Mouse (Mus musculus) right cerebral cortex, adult 2 months (tissue): ENCODE results near the gene Sfmbt1.
A peak's percentile ranks its signal among the peaks of the same experiment; 100 is the strongest.
"Not testable (repeated sequence)": the region's sequence is repeated elsewhere in the genome, so short reads cannot be mapped to it uniquely, and the experiment has no call there.

Source experiments
- DNase-seq, 2 experiments: peaks; one replicate each; pipeline ENCODE4 v3.0.0; 2021 to 2022; ENCODE audit warnings: low spot score in 2 of 2

Gene Sfmbt1

DNA sequence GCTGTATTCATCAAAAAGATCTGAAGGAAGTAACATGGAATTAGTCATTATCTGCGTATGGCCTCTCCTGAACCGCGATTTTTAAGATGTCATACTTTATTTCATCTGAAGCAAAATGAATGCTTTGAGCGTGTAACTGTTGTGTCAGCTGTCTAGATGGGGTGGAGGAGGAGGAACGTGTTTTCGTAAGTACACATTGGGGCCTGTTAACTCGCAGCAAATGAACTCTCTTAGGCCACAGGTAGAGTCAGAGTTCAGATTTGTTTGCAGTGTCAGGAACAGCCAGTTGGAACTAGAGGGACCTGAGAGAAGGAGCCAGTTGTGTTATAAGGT is 2.3 kb downstream of the Sfmbt1 start:
- DNase-seq = peak in 1 of 2 experiments; percentile 17

DNA sequence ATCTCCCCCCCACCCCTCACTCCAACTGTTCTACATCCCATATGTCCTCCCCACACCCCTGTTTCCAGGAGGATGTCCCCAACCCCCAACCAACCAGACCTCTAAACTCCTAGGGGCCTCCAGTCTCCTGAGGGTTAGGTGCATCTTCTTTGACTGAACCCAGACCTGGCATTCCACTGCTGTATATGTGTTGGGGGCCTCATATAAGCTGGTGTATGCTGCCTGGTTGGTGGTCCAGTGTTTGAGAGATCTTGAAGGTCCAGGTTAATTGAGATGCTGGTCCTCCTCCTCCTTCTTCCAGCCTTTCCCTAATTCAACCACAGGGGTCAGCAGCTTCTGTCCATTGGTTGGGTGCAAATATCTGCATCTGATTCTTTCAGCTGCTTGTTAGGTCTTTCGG is 4.0 kb downstream of the Sfmbt1 start:
- not testable (repeated sequence) for DNase-seq

DNA sequence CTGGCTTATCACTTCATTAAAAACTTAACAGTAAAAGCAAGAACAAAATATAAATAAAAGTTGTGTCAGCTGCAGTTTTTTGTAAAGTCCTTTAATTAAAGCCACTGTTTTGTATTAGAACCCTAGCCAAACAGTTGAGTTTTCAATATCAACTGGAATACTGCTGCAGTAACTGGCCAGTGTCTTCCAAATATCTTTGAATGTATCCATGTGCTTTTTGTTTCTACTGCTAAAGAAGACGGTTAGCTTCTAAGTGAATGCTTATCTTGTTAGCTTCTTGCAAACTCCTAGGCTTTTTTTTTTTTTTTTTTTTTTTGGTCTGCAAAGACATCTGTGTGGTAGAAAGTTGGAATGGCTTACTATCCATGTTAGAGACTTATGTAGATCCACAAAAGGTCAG is 4.9 kb downstream of the Sfmbt1 start:
- DNase-seq = no peak

DNA sequence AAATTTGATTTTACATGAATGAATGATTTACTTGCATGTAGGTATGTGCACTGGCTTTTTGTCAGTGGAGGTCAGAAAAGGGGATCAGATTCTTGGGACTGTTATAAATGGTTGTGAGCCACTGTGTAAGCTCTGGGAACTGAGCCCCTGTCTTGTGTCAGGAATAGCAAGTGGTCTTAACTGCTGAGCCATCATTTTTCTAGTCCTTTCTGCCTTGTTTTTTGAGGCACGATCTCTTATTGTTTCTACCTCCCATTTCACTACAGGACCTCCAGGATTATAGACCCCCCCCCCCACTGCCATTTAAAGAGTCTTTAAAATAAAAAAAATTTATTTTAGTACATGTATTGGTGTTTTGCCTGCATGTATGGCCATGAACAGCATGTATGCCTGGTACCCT is 7.2 kb downstream of the Sfmbt1 start:
- DNase-seq = no peak

DNA sequence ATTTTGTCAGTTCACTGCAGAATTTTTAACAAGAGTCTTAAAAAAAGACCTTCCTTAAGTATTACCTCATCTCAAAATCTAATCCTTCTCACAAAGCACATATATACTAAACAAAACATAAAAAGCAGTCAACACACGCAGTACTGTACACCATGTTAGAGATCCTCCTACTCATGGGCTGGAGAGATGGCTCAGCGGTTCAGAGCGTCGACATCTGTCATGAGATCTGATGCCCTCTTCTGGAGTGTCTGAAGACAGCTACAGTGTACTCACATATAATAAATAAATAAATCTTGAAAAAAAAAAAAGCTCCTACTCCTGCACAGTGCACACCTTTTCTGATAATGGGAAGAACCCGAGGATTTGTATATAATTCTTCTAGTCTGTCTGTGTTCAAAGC is 7.8 kb downstream of the Sfmbt1 start:
- no peak for DNase-seq

DNA sequence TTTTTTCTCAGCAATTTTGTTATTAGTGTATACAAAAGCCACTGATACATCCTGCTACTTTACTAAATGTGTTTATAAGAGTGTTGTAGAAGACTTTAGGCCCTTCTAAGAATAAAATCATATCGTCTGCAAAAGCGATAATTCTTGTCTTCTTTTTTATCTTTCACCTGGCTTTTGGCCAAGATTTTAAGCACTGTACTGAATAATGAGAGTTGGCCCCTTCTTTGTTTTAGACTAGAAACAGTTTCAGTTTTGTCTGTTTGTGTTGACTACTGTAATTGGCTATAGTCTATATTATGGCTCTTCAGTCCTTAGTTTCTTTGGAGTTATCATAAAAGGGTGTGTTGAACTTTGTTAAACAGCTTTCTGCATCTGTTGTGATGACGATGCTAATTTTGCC is 17.2 kb downstream of the Sfmbt1 start:
- DNase-seq = no peak

DNA sequence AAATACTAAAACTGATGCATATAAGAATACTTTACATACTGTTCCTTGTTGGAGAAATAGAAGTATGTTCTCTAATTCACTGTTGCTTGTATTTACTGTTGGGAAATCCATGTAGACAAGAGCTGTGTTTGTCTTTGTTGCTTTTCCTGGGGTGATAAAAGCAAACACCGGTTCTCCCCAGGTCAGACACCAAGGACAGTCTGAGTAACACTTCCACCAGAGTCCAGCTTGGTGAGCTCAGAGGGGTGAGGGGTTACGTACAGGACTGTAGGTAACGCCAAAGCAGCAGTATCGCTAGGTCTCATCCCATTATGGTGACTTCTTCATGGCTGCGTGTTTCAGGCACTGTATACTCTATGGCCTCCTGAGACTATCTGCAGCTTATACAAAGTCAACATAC is 20.0 kb downstream of the Sfmbt1 start:
- DNase-seq = no peak

DNA sequence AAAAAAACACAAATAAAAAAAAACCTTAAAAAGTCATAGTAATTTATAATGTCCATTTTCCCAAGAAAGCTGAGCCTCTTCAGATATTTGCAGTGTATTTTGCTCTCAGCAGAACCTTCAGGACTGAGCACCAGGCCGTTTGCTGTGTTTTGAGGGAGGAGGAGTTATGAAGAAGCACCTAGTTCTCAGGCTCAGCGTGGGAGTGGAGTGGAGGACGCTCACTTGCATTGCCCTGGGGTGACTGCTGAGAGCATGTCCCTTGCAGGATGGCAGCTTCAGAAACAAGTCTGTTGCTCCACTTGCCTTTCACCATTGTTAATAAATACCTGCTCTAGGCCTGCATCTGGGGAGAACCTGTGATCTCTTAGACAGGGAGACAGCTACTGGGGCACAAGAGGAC is 21.2 kb downstream of the Sfmbt1 start:
- no peak for DNase-seq

DNA sequence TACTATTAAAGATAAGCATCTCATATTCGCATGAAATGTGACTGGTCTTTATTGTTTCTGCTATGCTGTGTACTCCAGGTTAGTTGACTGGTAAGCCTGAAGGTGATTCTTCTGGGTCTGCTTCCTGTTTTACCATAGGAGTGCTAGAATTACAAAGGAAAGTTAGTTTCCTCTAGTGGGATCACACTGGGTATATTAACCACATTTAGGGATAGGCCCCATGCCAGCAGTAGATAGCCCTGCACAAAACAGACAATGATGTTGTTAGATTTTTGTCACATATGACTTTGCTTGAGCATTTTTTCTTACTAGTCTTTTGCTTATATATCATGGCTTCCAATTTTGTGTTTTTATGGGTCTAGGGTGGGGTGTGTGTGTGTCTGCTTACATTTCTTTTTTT is 21.8 kb downstream of the Sfmbt1 start:
- no peak for DNase-seq

DNA sequence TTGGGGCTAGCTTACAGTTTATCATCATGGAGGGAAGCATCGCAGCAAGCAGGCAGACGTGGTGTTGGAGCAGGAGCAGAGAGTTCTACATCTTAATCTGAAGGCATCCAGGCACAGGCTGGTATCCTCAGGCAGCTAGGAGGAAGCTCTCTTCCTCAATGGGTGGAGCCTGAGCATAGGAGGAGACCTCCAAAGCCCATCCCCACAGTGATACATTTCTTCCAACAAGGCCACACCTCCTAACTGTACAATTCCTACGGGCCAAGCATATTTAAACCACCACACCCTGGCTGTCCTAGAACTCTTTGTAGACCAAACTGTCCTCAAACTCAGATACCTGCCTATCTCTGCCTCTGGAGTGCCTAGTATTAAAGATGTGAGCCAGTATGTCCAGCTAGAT is 29.2 kb downstream of the Sfmbt1 start:
- DNase-seq = no peak

DNA sequence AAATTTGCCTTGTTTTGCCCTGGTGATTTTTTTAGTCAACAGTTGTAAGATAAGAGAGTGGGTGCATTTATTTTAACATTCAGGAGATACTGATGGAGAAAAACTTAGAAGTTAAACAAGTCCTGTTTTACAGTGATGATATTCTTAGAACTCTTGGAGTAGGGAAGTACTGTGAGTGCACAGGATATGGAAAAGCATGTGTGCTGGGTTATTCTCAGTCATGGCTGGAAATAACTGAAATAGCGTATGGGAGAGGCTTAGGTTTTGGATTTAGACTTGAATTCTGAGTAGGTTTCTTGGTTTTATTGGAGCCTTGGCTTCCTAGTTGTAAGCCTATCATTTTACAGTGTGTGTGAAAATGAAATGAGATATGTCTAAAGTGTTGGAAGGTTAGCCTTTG is 31.5 kb downstream of the Sfmbt1 start:
- no peak for DNase-seq

DNA sequence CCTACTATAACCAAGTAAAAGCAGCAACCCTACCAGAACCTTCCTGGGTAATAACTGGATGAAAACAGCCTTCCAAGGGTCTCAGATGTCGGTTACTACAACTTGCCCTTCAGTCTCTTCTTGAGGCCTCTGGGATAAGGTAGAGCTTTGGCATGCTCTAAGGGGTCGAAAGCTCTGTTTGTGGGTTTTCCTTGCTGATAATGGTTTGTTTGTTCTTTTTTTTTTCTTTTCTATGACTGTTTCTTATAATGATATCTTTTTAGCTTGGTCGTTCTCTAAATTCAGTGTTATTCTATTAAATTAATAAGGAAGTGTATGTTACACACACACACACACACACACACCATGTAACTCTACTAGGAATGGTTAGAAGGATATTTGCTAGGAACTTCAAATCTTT is 42.6 kb downstream of the Sfmbt1 start:
- no peak for DNase-seq

DNA sequence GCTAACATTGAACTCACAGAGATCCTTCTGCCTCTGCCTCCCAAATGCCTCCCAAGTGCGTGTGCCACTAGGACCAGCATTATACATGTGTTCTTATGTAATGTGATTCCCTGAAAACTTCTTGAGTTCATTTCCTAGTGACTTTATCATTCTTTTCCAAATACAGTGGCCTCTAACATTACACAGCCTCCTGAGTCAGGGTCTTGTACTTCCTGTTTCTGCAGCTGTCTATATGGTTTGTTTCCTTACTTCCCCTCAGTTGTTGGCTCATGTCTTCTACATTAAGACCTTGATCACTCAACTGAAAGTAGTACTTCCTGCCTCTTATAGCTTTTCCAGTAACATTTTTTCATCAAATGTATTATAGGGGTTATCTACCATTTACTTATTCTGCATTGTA is 46.6 kb downstream of the Sfmbt1 start:
- DNase-seq = no peak

DNA sequence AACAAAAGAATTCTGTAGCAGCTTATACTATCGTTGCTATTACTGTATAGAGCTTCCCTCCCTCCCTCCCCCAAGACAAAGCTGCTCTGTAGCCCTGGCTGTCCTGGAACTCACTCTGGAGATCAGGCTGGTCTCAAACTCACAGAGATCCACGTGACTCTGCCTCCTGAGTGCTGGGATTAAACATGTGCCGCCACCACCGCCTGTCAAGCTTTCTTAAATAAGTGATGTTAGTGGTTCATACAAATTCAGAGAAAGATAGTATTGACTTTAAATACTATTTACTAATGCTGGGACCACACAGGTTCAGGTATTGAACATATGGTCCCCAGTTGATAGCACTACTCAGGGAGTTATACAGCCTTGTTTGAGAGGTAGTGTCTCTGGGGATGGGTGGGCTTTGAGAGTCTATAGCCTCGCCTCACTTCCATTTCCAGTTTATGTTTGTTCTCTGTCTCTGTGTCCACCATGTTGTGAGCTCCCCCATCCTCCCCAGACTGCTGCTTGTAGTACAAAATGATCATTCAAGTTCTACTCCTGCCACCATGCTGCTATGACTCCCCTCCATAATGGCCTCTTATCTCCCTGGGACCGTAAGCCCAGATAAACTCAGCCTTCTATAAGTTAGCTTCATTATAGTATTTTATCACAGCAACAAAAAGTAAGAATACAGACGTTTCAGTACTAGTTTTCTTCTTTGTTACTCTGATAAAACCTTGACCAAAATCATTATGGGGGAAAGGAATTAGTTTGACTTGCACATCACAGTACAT is 47.7 kb downstream of the Sfmbt1 start:
- DNase-seq = no peak

DNA sequence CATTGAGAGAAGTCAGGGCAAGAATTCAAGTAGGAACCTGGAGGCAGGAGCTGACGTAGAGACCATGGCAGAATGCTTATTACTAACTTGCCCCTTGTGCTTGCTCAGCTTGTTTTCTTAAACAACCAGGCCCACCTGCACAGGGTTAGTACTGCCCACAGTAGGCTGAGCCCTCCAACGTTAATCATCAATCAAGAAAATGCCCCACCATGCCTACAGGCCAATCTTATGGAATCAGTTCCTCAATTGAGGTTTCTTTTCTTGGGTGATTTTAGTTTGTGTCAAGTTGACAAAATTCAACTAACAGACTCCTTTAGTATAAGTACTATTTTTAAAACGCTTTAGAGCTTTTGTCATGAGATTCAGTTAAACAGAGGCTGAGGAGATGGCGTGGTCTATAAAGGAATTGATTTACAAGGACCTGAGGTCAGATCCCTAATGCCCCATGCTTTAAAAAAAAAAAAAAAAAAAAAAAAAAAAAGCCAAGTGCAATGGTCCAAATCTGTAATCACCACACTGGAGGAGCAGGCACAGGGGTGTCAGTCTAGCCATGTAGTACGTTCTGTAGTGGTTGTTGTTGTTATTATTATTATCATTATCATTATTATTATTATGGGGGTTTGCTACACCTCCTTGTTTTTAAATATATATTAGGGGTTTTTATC is 48.4 kb downstream of the Sfmbt1 start:
- DNase-seq = no peak

DNA sequence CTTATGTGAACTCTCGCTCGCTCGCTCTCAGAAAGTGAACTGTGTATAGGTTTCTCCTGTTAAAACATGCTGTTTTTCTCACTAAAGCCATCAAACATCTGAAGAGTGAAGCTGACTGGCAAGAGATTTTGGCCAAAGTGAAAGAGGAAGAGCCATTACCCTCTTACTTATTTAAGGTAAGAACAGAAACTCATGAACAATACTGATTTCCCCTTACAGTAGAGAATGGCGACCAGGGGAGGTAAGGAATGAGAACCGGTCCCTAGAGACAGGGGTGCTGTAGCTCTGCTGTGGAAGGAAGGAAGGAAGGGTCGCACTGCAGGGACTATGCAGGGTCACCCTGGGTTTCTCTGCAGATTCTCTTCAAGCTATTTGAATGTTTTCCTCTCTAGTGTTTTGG is 70.0 kb downstream of the Sfmbt1 start:
- no peak for DNase-seq

DNA sequence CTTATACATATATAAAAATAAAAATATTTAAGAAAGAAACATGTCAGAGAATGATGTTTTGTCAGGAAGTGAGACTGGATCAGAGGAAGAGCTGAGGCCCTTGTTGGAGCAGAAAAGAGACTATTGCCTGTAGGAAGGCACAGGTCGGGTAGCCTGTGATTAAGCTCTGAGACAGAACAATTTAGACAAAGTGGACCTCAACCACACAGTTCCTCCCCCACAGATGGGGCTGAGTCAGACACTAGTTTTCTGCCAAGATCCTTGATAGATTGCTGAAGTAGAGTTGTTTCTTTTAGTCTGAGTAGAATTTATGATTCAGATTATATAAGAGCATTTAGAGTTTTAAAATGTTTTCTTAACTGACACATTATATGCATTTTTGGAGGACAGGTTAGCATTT is 74.8 kb downstream of the Sfmbt1 start:
- peak; percentile 63 to 81 for DNase-seq

DNA sequence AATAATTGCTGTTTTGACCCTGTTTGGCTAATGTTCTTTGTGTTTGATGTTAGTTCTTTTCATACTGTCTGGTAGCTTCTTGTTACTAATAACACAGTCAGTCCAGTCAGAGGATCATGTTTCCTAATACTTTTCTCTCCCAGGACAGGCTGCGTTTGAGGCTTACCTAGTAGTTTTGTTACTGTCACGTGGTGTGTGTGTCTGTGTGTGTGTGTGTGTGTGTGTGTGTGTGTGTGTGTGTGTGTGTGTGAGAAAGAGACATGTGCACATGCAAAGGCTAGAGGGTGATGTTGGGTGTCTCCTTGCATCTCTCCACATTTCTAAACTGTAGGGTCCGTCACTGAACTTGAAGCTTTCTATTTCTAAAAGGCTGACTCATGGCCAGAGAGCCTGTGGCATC is 78.2 kb downstream of the Sfmbt1 start:
- DNase-seq = no peak

DNA sequence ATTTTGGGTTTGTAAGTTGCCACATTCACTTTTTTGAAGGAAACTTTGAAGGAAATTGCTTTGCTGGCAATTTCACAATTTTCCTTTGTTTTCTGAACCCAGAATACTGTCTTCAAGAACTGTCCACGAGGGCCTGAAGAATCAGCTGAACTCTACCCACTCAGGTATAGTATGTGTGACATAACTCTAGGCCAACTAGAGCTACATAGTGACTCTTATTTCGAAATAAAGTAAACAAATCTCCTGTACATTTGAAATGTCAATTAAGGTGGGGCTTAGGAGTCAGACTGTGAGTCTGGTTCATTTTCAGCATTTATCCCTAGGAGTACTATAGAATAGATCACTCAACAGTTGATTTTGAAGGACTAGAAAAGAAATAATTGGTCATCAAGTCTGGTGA is 87.1 kb downstream of the Sfmbt1 start:
- no peak for DNase-seq

DNA sequence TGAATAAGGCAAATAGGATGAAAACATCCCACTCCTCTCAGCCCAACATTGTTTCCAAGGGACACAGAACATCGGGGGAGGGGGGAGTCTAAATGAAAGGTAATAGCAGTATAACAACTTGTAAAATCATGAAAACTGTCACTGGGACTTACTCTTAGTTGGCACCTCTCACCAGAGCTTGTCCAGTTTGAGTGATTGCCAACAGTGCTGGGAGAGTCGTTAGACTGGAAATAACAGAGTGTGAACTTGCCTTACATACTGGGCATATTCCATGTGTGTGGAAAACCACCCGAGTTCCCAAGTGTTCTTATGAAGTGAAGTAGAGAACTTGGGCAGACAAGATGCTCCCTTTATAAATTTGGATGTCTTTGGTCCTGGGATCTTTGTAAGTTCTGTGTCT is 106.5 kb downstream of the Sfmbt1 start:
- DNase-seq = no peak

DNA sequence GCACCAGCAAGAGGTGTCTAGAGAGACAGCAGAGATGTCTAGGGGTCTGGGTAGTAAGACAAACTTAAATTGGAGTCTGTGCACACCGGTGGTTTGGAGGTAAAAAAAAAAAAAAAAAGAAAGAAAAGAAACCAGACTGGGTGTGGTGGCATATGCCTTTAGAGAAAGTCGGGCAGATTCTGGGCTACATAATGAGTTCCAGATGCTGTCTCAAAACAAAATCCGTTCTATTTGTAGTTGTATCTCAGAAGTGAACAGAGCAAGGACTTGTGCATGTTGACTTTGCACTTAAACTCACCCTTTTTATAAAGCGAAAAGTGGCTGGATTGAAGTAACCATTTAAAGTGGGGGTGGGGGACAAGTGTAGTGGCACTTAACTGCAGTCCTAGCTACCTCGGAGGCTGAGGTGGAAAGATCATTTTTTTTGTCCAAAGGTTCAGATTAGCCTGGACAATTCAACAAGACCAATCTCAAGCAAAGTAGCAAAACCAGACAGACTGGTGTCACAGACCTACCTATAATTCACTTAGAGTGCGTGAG is 109.9 kb downstream of the Sfmbt1 start:
- no peak for DNase-seq

DNA sequence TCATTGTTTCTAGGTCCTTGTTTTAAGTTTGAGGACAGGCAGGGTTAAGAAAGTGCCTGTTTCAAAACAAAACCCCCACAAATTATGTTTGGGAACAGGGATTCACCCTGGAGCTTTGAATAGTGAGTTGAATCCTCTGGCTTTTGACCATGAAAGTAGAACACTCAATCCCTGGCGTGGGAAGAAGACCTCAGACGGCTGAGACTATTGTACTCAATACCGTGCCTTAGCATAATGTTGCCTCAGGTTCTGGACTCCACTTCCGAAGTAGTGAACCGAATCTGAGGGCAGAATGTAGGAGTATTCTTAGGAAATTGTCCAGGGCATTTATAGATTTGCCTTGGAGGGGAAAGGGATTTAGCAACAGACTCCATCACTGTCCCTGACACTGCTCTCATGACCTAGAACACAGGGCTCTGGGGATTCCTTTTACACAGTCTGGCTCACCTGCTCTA is 110.4 kb downstream of the Sfmbt1 start:
- DNase-seq = no peak

DNA sequence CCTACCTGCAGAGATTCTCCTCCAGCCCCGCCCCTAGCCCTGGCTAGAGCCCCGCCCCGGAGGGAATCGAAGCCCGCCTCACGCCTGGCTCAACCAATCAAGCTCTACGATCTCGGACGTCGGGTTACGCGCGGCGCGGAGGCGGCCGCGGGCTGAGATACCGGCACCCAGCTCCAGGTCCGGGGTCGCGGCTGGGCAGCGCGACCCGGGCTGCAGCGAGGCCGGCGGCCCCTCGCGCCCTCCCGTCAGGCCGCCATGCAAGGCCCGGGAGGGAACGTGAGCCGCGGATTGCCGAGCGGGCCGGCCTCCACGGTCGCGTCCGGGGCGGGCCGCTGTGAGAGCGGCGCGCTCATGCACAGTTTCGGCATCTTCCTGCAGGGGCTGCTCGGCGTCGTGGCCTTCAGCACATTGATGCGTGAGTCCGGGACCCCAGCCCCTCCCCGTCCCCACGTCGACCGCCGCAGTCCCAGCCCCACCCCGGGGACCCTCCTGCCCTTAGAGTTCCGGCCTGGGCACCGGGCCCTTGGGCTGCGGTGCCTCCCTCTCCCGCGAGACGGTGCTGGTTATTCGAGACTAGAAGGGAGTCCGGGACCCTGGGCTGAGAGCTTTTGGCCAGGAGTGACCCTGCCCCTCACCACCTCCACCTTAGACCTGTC is 111.0 kb downstream of the Sfmbt1 start, which contains the start of gene Tmem110:
Gene Tmem110 (plus strand): TSS at position 115 of the 656 bp plus-strand sequence.
- peak; percentile 88 to 89 for DNase-seq
